In the genomic region with DNA sequence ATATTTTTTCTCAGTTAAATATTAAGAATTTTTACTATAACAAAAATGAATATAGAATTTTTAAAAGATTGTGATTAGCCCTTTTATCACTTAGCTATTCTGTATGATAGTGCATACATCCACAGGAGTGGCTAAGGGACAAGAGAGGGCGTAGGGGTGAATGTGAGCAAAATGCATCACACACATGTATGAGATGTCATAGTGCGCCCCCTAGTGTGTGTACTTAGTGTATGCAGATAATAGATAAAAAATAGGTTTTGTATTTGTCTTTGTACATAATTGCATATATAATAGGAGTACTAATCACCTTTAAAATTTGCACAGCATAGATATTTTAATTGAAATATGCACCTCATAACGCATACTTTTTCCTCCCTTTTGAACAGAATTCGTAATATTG, we compare ENCODE assay signal across 9 mouse cellular contexts. TPM values are rescaled to one million over a fixed set of nuclear protein-coding genes. Genes with fewer than 3 reads are reported as not detected.
DNase-seq lines count a peak whose midpoint lies in the region; ATAC-seq and TF ChIP-seq lines count a peak whose summit lies in the region.
"Had no signal": no experiment of that assay in that cellular context is flagged by ENCODE, and none has a peak within 500 bp of the region (broad histone marks: within the 10 kb centered on the region; RNA-seq: fewer than 3 reads in every experiment).

No protein-coding gene starts in this region.

- no peak for ATAC-seq in cerebellum, adult (ENCODE audit: insufficient number of reproducible peaks, low FRiP score, low TSS enrichment)
- no peak for ATAC-seq in liver, embryonic 12.5 days

- 0 out of 2 replicates have a peak, but pooled peaks cover 2% of the 10 kb centered on the region for H3K4me1 ChIP-seq in liver, embryonic 12.5 days
- no peaks in the 10 kb centered on the region for H3K4me1 ChIP-seq in embryonic fibroblast, embryonic 13.5 days (ENCODE audit: control insufficient read depth, insufficient read depth, low read length)
- H3K4me1 ChIP-seq: neural tube, embryonic 12.5 days had no signal

- TF ChIP-seq POLR2A in embryonic fibroblast, embryonic 13.5 days (IDR thresholded peaks at IDR 0.05; ENCODE audit: low read depth, low read length): no peak

- H3K27ac ChIP-seq in liver, embryonic 12.5 days: no peak overlapping the region
- H3K27ac ChIP-seq in embryonic fibroblast, embryonic 13.5 days (ENCODE audit: insufficient read depth, low read length): no peak overlapping the region
- H3K27ac ChIP-seq: neural tube, embryonic 12.5 days had no signal

- TF ChIP-seq CTCF in embryonic fibroblast, embryonic 13.5 days (IDR thresholded peaks at IDR 0.05; ENCODE audit: borderline replicate concordance, insufficient read depth, low read length): 0 out of 2 replicates have a peak, but pooled peaks have one; percentile 27

- no peak overlapping the region for H3K9ac ChIP-seq in liver, embryonic 12.5 days
- H3K9ac ChIP-seq: neural tube, embryonic 12.5 days had no signal

- H3K9me3 ChIP-seq in liver, embryonic 12.5 days (replicated peaks): no peaks in the 10 kb centered on the region
- H3K9me3 ChIP-seq: neural tube, embryonic 12.5 days had no signal

- DNase-seq in cerebellum, adult 11 months: peak; percentile 21
- peak; percentile 43 for DNase-seq in liver
- DNase-seq in adrenal gland, postnatal 25 days: peak; percentile 27
- DNase-seq in lung, postnatal 25 days (ENCODE audit: low spot score): peak; percentile 28
- DNase-seq in thymus, postnatal 36 days: peak; percentile 10 to 26

- no peak overlapping the region for H3K4me2 ChIP-seq in liver, embryonic 12.5 days
- H3K4me2 ChIP-seq: neural tube, embryonic 12.5 days had no signal

- no peak overlapping the region for H3K4me3 ChIP-seq in liver, embryonic 12.5 days
- H3K4me3 ChIP-seq in embryonic fibroblast, embryonic 13.5 days (ENCODE audit: insufficient read depth, low read length): no peak overlapping the region
- H3K4me3 ChIP-seq: neural tube, embryonic 12.5 days had no signal

- no peaks in the 10 kb centered on the region for H3K27me3 ChIP-seq in liver, embryonic 12.5 days (replicated peaks)
- H3K27me3 ChIP-seq: neural tube, embryonic 12.5 days had no signal

- peaks cover 71% of the 10 kb centered on the region for H3K36me3 ChIP-seq in liver, embryonic 12.5 days

- WGBS in liver, embryonic 12.5 days (ENCODE audit: insufficient replicate concordance): 53% methylated on average over 4 of the region's 4 CpGs

RNA-seq across cellular contexts. Expression of a gene that starts 8.1 kb away (rescaled TPM):
- 29.0 and 31.7 TPM in 2 replicates for polyA plus RNA-seq in liver, embryonic 12.5 days (2016; fragmentation: Nextera tagmentation; extraction: Ambion mirVana)
- 47.8 and 50.1 TPM in 2 replicates for total RNA-seq in adrenal gland, postnatal 25 days (2021)
- 23.9 and 26.8 TPM in 2 replicates for polyA plus RNA-seq in embryonic fibroblast, embryonic 13.5 days (2011; ENCODE audit: insufficient read length, low read depth, missing spikeins)

RNA-seq across cellular contexts. Expression of a gene that starts 8.1 kb away (rescaled TPM):
- polyA plus RNA-seq in liver, embryonic 12.5 days (2016; fragmentation: Nextera tagmentation; extraction: Ambion mirVana): 41.5 and 42.2 TPM in 2 replicates
- 71.3 and 76.8 TPM in 2 replicates for total RNA-seq in adrenal gland, postnatal 25 days (2021)
- 291 and 298 TPM in 2 replicates for polyA plus RNA-seq in embryonic fibroblast, embryonic 13.5 days (2011; ENCODE audit: insufficient read length, low read depth, missing spikeins)

RNA-seq across cellular contexts. Expression of a gene that starts 46.8 kb away (rescaled TPM):
- 0.75 and 1.5 TPM in 2 replicates for polyA plus RNA-seq in liver, embryonic 12.5 days (2016; fragmentation: Nextera tagmentation; extraction: Ambion mirVana)
- 23.3 and 33.2 TPM in 2 replicates for total RNA-seq in adrenal gland, postnatal 25 days (2021)
- 83.5 and 95.6 TPM in 2 replicates for polyA plus RNA-seq in embryonic fibroblast, embryonic 13.5 days (2011; ENCODE audit: insufficient read length, low read depth, missing spikeins)

RNA-seq across cellular contexts. Expression of a gene that starts 52.3 kb away (rescaled TPM):
- 14.1 and 15.1 TPM in 2 replicates for polyA plus RNA-seq in liver, embryonic 12.5 days (2016; fragmentation: Nextera tagmentation; extraction: Ambion mirVana)
- 20.3 and 26.6 TPM in 2 replicates for total RNA-seq in adrenal gland, postnatal 25 days (2021)
- polyA plus RNA-seq in embryonic fibroblast, embryonic 13.5 days (2011; ENCODE audit: insufficient read length, low read depth, missing spikeins): 68.2 and 81.3 TPM in 2 replicates

Comparison
In these comparisons a context has a peak if more than half of its experiments do, and no peak if none do; other contexts are left out.
1. RNA of a gene that starts 46.8 kb away (polyA plus RNA-seq): 83.5 to 95.6 TPM in embryonic fibroblast, embryonic 13.5 days; 0.75 to 1.5 TPM in liver, embryonic 12.5 days; every median in the first group is over 10 times any median in the second.
2. Peak in every context shown above with its lines, with median percentiles within 50 percentile points of each other: DNase-seq.